Mouse (Mus musculus) embryonic fibroblast, embryonic 13.5 days (primary cell): ENCODE results near the gene Rftn2.

Experiments
- CTCF ChIP-seq: IDR thresholded peaks from 2 replicates; pipeline ENCODE4 v1.5.1; 2011; ENCODE audit warnings: mild to moderate bottlenecking, control low read depth, low read length, moderate library complexity, borderline replicate concordance; ENCODE audit not compliant: insufficient read depth
- POLR2A ChIP-seq: IDR thresholded peaks from 2 replicates; pipeline ENCODE4 v1.6.1; 2011; ENCODE audit warnings: low read depth, mild to moderate bottlenecking, control low read depth, low read length, moderate library complexity

DNA sequence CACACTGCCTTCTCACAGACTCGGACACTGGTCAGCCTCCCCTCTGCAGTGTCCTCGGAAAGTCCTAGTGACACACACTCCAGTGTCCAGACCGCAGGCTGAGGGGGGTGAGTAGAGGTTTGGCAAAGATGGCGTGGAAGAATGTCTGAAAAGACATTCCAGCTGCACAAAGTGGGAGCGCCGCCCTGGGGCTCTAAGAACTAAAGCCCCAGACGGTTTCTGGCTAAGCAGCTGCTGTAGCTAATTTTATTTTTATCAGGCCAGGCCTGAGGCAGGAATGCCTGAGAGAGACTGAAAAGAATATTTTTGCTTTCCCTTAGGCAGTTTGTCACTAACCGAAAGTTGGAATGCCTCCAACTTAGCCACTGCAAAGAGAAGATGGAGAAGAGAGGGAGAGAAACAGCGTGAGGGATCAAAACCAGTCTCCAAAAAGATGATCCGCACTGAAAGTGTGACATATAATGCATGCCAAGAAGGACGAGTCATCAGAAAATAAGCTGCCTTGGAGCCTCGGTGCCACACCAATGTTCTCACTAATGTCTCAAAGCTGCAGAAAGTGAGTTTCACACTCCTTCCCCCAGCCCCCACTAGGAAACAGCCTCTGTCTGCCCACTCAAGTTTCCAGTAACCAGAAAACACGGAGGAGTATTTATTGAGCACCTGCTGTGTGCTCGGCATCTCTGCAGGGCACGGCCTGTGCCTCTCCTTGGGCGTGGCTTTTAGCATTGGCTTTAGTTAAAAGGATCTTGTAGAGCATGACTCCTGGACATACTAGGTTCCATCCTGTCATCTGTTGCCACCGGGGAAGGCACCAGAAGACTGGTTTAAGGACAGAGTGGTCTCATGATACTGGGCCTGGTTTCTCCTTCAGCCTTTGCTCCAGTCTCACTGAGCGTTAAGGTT lies 24.5 kb downstream of the Rftn2 start:
- TF ChIP-seq CTCF (no peak), POLR2A (no peak)
